ENCODE assay signal across 20 mouse cellular contexts in the genomic region with DNA sequence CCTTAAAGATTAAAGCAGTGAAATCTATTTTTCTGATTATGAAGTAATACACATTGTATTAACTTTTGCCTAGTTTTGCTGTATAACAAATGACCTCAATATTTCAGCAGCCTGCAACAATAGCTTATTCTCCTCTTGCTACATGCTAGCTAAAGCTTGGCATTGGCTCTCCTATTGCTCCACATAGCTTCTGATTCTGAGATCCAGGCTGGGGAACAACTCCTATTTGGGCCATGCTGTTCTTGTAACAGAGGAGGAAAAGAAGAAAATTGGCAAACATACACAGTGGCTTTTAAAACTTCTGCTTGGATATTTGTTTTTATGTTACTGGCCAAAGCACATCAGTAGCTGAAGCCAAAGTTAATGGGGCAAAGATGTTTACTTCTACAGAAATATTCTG. TPM values are rescaled to one million over a fixed set of nuclear protein-coding genes. Genes with fewer than 3 reads are reported as not detected.
DNase-seq lines count a peak whose midpoint lies in the region; ATAC-seq and TF ChIP-seq lines count a peak whose summit lies in the region.
"Had no signal": no experiment of that assay in that cellular context is flagged by ENCODE, and none has a peak within 500 bp of the region (broad histone marks: within the 10 kb centered on the region; RNA-seq: fewer than 3 reads in every experiment).

No protein-coding gene starts in this region.

- no peaks in the 10 kb centered on the region for H3K27me3 ChIP-seq in lung, postnatal 0 days (replicated peaks; ENCODE audit: insufficient read depth, low read length)

- TF ChIP-seq EP300 in lung, postnatal 0 days (IDR thresholded peaks at IDR 0.05): no peak

- no peaks in the 10 kb centered on the region for H3K36me3 ChIP-seq in lung, postnatal 0 days (ENCODE audit: insufficient read depth, low read length)
- H3K36me3 ChIP-seq: forebrain, embryonic 10.5 days had no signal

- H3K4me2 ChIP-seq in lung, postnatal 0 days (replicated peaks; ENCODE audit: low read depth, low read length): no peak overlapping the region
- H3K4me2 ChIP-seq: midbrain, embryonic 11.5 days had no signal

- H3K27ac ChIP-seq in lung, postnatal 0 days (ENCODE audit: low read length): no peak overlapping the region
- H3K27ac ChIP-seq: forebrain, embryonic 10.5 days had no signal

- no peak for TF ChIP-seq CTCF in lung, postnatal 0 days (IDR thresholded peaks at IDR 0.05)

- H3K4me1 ChIP-seq in lung, postnatal 0 days (ENCODE audit: insufficient read depth, low read depth, low read length): no peaks in the 10 kb centered on the region
- H3K4me1 ChIP-seq: forebrain, embryonic 10.5 days had no signal

- no peaks in the 10 kb centered on the region for H3K9me3 ChIP-seq in lung, postnatal 0 days (ENCODE audit: low read length)
- H3K9me3 ChIP-seq: forebrain, embryonic 10.5 days had no signal

- no peak overlapping the region for H3K4me3 ChIP-seq in lung, postnatal 0 days (ENCODE audit: low read depth, low read length)
- H3K4me3 ChIP-seq: forebrain, embryonic 10.5 days had no signal

- DNase-seq in gastrocnemius, adult 18-20 months (ENCODE audit: low spot score): peak; percentile 39
- DNase-seq in gastrocnemius, postnatal 4 days (ENCODE audit: low spot score in 2 of 2): no peak
- peak; percentile 59 for DNase-seq in layer of hippocampus, adult 9-11 months
- no peak for DNase-seq in layer of hippocampus, postnatal 36 days
- DNase-seq in NIH3T3 (ENCODE audit: low read depth): peak; percentile 14
- peak; percentile 79 for DNase-seq in lung, postnatal 0 days (ENCODE audit: low spot score)
- DNase-seq: cerebellum, postnatal 25 days; kidney, adult 2 months; right cerebral cortex, postnatal 25 days; thymus, adult 2 months had no signal

- no peak overlapping the region for H3K9ac ChIP-seq in lung, postnatal 0 days (replicated peaks; ENCODE audit: low read depth)

- ATAC-seq in lung, postnatal 0 days: peak; percentile 44
- ATAC-seq in megakaryocyte, adult 5-6 weeks (ENCODE audit: poor library complexity, severe bottlenecking): no peak
- ATAC-seq: hindbrain, embryonic 16.5 days had no signal

RNA-seq across cellular contexts. Expression of gene Gphn, which starts 23.0 kb away (rescaled TPM):
- total RNA-seq in gastrocnemius, adult 18-20 months (2021): 10 to 100 TPM; 33.5 to 34.2 TPM
- 10 to 100 TPM; 17.9 to 19.6 TPM for total RNA-seq in gastrocnemius, postnatal 4 days (2021)
- total RNA-seq in layer of hippocampus, postnatal 36 days (2021): 10 to 100 TPM; 71.1 to 78.3 TPM
- 13.5 and 16.6 TPM in 2 replicates for polyA plus RNA-seq in lung, postnatal 0 days (2015; fragmentation: Nextera tagmentation; extraction: Ambion mirVana)
- total RNA-seq in megakaryocyte, adult 5-6 weeks (2015): 8.2 and 9.3 TPM in 2 replicates
- total RNA-seq in megakaryocyte, adult 5-6 weeks (2017): 7.4 and 10.0 TPM in 2 replicates

RNA-seq across cellular contexts. Expression of gene Gm6657, which starts 55.1 kb away (rescaled TPM):
- total RNA-seq in gastrocnemius, adult 18-20 months (2021): not detected
- total RNA-seq in gastrocnemius, postnatal 4 days (2021): not detected
- not detected for total RNA-seq in layer of hippocampus, postnatal 36 days (2021)
- polyA plus RNA-seq in lung, postnatal 0 days (2015; fragmentation: Nextera tagmentation; extraction: Ambion mirVana): not detected in 2 replicates
- total RNA-seq in megakaryocyte, adult 5-6 weeks (2015): not detected in 2 replicates
- total RNA-seq in megakaryocyte, adult 5-6 weeks (2017): not detected in 2 replicates
- total RNA-seq: layer of hippocampus, postnatal 14 days; MEL had no signal
- polyA plus RNA-seq: embryonic facial prominence, embryonic 11.5 days; forebrain, embryonic 10.5 days; heart, embryonic 16.5 days; hindbrain, embryonic 16.5 days; kidney, adult 2 months; limb, embryonic 11.5 days; liver, embryonic 16.5 days; midbrain, embryonic 11.5 days; thymus, adult 2 months had no signal

Comparison
In these comparisons a context has a peak if more than half of its experiments do, and no peak if none do; other contexts are left out.
1. DNase-seq: peak in gastrocnemius, adult 18-20 months (single experiment), layer of hippocampus, adult 9-11 months (single experiment), NIH3T3 (single experiment) and lung, postnatal 0 days (single experiment); none in gastrocnemius, postnatal 4 days (0 of 2) and layer of hippocampus, postnatal 36 days (0 of 2).